Mouse (Mus musculus) CD4-positive, CD25-positive, alpha-beta regulatory T cell, adult 2 months (primary cell): ENCODE measurements at regions not wholly inside any gene's neighbourhood (a gene's known extent, or its start where the extent isn't known, plus 50 kb on each side); places are given as distances from the start of the nearest gene placed in this dataset.

Source experiments
- DNase-seq: peaks from one replicate; pipeline ENCODE4 v3.0.0-alpha.2; 2012; ENCODE audit warnings: low read depth, low spot score

DNA sequence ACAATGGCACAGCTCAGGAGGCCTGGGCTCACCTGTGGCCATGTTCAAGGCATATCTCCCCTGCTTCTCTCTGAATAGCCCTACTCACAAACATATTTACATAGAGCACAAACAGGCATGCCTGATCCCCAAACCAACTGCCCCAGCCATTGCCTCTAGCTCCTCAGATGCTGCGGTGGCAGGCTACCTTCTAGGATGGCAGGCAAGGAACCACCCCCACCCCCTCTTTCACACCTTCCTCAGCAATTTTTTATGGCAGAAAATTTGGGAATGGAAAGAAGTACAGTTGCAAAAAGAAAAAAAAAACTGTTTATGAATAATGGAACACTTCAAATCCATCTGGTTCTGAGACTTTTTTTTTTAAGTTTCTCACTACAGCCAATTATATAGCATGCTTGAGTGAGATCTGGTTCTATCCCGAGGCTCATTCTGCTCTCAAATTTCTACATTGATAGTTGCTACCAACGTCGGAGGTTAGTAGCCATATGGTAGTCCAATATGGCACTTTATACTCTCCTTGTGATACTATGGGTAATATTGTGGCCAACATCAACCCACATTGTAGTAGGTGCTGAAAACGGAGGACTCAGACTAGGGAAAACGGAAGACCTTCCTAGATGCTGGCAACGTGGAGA is 136.8 kb upstream of the Gm10295 start:
- DNase-seq, result no peak

DNA sequence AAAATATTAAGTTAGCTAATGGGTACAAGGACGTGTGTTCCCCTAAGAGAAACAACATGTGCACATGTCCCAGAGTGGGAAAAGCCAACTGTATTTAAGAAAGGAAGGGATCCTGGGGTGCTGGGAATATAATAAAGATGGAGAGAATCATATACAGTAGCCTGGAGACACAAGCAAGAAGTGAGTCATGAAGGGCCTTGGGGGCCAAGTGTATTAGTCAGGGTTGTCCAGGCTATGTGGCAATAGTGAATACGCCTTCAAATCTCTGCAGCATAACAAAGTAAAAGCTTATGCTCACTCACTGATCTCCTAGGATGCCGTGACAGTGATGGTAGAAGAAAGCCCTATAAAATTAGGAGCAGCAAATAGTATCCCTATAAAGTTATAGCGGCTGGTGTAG is 124.1 kb upstream of the Gm10295 start:
- no peak for DNase-seq

DNA sequence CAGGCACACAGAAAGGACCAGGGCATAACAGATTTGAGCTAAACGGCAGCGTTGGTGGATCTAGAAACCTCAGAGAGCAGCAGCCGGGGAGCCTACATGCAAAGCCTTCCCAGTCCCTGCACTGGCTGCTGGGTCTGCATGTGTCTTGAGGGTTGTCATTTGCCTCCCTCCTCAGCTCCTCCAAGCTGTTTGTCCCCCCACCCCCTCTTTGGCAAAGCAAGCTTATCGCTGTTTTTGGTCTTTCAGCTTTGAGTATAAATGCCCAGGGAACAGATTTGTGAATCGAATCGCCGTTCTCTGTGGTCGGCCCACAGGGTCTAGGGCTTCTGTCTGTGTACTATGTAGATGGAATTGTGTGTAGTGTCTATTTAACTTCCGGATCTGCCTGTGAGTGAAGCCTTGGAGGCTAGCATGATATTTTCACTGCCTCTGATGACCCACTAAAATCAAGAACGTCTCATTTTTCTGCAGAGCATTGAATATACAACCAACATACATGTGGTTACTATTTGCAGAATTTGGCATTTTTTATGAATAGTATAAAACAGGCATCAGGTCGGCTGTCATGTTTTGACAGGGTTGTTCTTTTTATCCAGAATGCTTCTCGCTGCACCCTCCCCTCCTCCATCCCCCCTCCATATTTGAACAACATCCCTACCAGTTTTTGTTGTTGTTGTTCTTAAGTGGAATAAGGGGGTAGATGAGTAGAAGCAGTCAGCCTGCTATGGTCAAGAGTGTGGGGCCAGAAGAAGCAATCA is 121.3 kb upstream of the Gm10295 start:
- no peak for DNase-seq

DNA sequence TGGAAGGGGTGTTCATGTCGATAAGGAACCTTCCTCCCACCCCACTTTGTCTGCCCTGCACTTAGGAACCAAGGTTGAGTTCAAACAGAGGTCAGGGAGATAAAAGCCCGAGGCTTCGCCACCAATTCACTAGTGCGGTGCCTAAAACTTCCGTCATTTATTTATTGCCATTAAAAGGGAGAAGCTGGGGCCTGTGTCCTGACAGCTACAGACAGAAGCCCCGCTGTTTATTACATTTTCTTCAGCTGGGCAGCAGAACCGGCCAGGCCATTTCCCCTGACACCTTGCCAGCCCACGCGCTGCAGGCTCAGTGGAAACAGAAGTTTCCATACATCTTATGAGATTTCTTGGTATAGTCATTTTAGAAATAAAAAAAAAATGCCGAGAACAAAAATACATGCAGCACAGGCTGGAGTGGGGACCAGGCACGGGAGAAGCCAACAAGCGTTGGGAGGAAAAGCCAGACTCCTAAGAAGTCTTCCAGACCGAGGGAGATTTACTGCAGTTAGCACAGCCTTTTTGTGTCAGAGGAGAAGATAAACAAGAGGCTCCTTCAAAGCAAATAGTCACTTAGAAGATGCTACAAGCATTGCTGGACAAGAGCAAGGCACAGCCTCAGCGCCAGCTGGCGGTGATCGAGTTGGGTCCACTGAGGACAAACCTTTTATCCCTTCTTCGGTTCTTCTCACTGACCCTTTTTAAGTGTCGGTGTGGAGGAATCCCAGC is 120.5 kb upstream of the Gm10295 start:
- no peak for DNase-seq

GRCm38 (mm10) chr7:71471319-71471657 is 120.0 kb upstream of the Gm10295 start:
- no peak for DNase-seq

GRCm38 (mm10) chr7:71470418-71470817 is 119.1 kb upstream of the Gm10295 start:
- no peak for DNase-seq

DNA sequence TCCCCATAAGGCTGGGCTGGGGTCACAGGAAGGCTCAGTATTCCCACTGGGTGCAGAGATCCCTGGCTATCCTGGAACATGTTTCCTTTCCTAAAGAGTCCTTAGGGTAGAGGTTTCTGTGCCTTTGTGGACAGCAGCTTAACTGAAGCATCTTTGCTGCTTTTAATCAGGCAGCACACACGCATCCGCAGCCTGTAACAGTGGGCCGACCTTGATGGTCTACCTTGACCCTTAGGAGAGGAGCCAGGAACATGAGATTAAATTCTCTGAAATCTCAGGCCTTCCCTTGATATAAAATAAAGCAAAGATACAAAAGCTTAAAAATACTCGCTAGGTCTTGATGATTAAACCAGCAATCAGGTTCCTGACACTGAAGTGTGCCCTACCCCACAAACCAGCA is 118.7 kb upstream of the Gm10295 start:
- DNase-seq, result no peak

DNA sequence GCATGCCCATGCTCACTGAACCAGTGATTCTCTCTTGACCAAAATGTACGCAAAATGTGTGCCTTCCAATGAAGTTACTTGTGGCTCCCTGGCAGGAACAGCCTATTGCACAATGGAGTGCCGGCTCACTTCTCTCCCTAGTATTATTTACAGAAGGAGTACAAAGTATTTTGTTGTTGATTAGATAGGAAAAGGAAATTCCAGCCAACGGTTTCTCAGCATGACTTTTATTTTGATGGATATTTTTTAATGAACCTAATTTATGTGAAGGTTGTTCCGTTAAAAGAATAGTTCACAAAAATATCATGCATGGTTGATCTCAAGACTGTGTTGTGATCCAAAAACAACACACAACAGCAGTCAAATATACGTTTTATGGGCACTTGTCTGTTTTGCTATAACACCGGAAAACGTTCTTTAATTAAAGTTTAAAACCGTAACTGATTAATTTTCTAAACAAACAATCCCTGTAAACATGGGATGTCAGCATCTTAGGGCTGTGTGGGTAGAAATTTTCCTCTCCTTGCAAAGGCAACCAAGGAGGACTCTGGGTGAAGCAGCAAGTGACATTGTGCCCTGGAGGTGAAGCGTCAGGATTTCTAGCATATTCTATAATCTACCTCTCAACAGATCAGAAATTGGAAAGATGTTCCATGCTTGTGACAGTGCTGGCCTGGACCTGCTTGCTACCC is 116.3 kb upstream of the Gm10295 start:
- DNase-seq, result no peak

GRCm38 (mm10) chr7:71464127-71464526 is 112.8 kb upstream of the Gm10295 start:
- DNase-seq, result no peak

DNA sequence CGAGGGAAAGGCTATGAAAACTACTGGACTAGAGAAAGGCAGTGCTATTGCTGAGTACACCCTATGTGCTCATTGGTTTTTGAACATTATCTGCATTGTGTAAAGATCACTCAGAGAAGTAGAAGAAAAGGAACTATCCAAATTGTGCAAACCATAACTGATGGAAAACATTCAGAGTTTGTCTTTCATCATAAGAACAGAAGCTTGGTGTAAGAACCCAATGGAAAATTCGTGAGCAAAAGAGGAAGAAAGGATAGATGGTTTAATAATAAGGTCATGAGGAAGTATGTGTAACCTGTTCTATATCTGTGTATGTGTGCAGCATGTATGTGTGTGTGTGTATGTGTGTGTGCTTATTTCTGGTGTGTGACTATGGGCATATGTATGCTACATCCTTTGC is 112.3 kb upstream of the Gm10295 start:
- DNase-seq, result no peak

DNA sequence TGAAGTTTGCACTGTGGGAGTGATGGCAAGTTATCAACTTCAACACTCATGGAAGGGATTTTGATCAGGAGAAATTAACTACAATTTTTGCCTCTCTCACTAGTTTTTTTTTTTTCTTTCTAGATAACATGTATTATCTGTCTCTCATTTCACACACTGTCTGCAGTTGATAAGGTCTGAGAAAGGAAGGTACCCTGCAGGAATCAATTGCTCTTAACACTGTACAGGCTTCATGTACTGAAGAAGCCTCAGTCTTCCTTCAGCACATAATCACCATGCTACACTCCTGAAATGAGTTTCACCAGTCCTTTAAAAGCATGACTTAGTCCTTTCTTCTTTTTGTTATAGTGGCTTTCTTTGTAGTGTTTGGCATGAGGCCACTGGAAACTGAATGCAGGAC is 108.5 kb upstream of the Gm10295 start:
- DNase-seq, result no peak

GRCm38 (mm10) chr7:71458104-71458754 is 106.9 kb upstream of the Gm10295 start:
- no peak for DNase-seq

DNA sequence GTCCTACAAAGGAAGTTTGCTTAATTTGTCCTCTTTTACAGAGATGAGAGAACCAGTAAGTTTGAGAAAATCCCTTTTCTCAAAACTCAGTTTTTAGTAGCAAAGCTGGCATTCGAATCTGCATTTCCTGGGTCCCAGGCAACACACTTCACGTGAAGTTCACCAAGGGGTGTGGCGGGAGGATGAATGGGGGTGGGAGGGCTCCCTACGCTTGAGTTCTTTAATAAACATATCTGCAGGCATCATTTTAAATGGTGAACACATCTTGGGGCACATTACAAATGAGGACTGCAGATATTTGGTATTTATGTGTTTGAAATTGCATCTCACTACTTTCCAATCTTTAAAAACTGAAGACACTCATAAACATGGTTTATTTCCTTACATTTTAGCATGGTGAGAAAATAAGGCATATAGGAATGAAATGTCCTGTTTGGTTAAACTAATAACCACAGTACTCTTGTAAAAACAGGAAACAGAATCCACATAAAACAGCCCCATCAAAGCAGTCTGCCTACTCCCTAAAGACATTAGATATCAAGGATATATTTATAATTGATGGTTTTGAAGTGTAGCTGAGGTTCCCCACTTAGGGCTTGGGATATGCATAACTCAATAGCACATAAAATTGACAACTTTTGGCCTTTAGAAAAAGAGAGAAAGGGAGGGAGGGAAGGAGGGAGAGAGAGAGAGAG is 106.3 kb upstream of the Gm10295 start:
- DNase-seq, result no peak

GRCm38 (mm10) chr7:71456421-71456820 is 105.1 kb upstream of the Gm10295 start:
- DNase-seq, result no peak

DNA sequence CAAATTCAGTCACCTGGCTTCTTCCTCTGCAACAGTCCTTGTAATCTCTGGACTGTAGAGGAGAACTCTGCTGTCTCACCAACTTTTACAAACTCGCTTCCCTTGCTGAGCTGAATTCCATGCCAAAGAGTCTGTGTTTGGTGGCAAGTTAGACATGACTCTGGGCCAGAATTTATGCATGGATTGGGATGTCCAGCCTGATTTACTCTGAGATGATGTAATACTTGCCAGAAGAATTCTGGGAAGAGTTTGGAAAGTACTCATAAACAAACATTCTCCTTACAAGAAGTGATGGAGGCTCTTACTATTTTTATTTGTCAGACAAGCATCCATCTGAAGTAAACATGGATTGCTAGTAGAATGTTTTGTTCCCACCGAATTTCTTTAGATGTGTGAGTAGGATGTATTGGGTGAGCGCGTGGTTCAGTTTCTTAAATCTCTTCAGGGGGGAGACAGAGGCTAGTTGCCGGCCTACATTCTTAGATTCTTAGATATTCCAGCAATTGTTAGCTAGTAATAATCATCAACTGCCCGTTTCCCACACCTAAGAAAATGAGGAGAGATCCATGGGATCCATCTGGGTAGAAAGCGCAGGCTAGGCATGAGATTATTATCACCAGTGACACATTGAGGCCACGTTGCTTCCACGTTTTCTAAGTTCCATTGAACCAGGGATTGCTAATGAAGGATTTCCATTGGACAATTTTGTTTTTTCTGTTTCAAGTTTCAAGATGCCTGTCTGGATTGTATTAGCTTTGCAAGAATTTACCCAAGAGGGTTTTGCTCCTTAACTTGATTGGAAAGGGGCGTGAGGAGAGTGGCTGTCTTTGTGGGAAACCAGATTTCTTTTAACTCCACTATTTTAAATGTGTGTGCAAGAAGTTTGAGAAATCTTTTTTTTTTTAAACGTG is 89.3 kb upstream of the Gm10295 start:
- no peak for DNase-seq

- DNase-seq, result no peak
Observed at GRCm38 (mm10) chr7:71425982-71426381, 74.7 kb upstream of the Gm10295 start.

GRCm38 (mm10) chr7:71419261-71419660 is 68.0 kb upstream of the Gm10295 start:
- DNase-seq, result no peak

DNA sequence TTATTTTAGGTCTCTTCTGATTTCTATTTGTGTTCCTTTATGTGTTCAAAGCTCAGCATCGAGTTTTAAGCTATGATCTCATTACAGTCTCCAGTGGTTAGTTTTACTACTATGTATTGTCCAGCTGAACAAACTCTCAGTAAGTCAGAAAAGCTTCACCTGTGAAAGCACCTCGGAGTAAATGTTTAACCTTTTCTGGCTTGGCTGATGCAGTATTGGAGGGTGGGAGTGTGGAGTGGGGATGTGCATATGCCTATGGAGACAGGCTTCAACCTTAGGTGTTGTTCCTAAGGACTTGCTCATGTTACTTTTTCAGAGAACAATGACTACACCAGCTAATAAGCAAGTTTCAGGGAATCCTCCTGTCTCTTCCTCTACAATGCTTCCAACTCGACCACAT is 67.6 kb upstream of the Gm10295 start:
- DNase-seq, result no peak

DNA sequence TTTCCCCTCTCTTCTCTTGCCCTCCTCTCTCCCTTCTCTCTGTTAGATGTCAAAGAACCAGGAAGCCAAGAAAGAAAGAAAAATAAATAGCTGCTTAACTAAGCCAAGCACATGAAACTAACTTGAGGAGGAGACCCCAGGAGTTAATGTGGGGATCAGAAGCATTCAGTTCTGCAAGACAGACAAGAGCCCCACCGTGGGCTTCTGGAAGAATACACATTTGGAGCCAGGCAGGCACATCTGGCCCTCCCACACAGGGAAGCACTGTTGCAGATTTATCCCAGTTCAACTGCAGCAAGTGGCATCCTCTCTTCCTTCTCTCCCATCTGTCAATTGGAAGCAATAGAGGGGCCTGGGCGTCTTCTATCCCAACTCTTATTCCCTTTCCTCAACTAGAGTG is 63.5 kb upstream of the Gm10295 start:
- DNase-seq, result no peak

- no peak for DNase-seq
Observed at GRCm38 (mm10) chr7:71413121-71413520, 61.8 kb upstream of the Gm10295 start.
